Mouse (Mus musculus) spleen, adult 2 months (tissue): ENCODE results near the gene Arhgef19.

Source experiments
- CTCF ChIP-seq: fragments of 200-500 bp; IDR thresholded peaks from 2 replicates; pipeline ENCODE4 v1.5.1; 2011; ENCODE audit warnings: mild to moderate bottlenecking, inconsistent platforms; ENCODE audit not compliant: insufficient read depth, insufficient read length, insufficient replicate concordance; ENCODE audit errors: extremely low read depth
- POLR2A ChIP-seq: fragments of 200-500 bp; IDR thresholded peaks from 2 replicates; pipeline ENCODE4 v1.6.1; 2011; ENCODE audit warnings: low read depth, low read length, inconsistent platforms

- TF ChIP-seq CTCF (no peak), POLR2A (no peak)
These were observed 48.3 kb downstream of the Arhgef19 start for GRCm38 (mm10) chr4:141287518-141288004.
